Mouse (Mus musculus) intestine, embryonic 16.5 days (tissue): ENCODE measurements around the gene Gemin7. TPM values are rescaled to one million over a fixed set of nuclear protein-coding genes. Genes with fewer than 3 reads are reported as not detected.
A peak's percentile ranks its signal among the peaks of the same experiment; 100 is the strongest.

Source experiments
- ATAC-seq: fragments of 200-750 bp; cut with Nextera tagmentation; 2 replicates; pipeline ENCODE4 v1.8.0; 2017; ENCODE audit warnings: moderate TSS enrichment, moderate library complexity
- H3K27ac ChIP-seq: fragments of 300-500 bp; sonication (generic); 2 replicates; pipeline ENCODE4 v1.5.1; 2014; ENCODE audit warnings: mild to moderate bottlenecking, low read length
- H3K27me3 ChIP-seq: fragments of 300-500 bp; sonication (generic); replicated peaks from 2 replicates; pipeline ENCODE4 v1.6.1; 2014; ENCODE audit warnings: low read length, control low read depth, mixed read lengths; ENCODE audit not compliant: control insufficient read depth, insufficient read depth
- H3K36me3 ChIP-seq: fragments of 300-500 bp; sonication (generic); 2 replicates; pipeline ENCODE4 v1.6.1; 2014; ENCODE audit warnings: low read length, control low read depth; ENCODE audit not compliant: control insufficient read depth, insufficient read depth
- H3K4me1 ChIP-seq: fragments of 300-500 bp; sonication (generic); 2 replicates; pipeline ENCODE4 v1.6.1; 2014; ENCODE audit warnings: low read length, control low read depth, mixed read lengths; ENCODE audit not compliant: control insufficient read depth, insufficient read depth
- H3K4me2 ChIP-seq: fragments of 300-500 bp; sonication (generic); 2 replicates; pipeline ENCODE4 v1.6.1; 2014; ENCODE audit warnings: low read depth, low read length, control low read depth
- H3K4me3 ChIP-seq: fragments of 300-500 bp; sonication (generic); 2 replicates; pipeline ENCODE4 v1.5.1; 2014; ENCODE audit warnings: mild to moderate bottlenecking, low read length
- H3K9ac ChIP-seq: fragments of 300-500 bp; sonication (generic); 2 replicates; pipeline ENCODE4 v1.6.1; 2014; ENCODE audit warnings: low read depth, low read length
- H3K9me3 ChIP-seq: fragments of 300-500 bp; sonication (generic); 2 replicates; pipeline ENCODE4 v1.6.1; 2016; ENCODE audit warnings: low read length, control low read depth; ENCODE audit not compliant: control insufficient read depth
- WGBS: fragments of 180-500 bp; shearing (Covaris S2); extraction: QIAGEN DNeasy Blood & Tissue Kit; methylation state at CpG from one replicate; pipeline ENCODE4 v1.1.7; 2014; 5-methylcytosine and 5-hydroxymethylcytosine counted together
- polyA plus RNA-seq: library from polyadenylated mRNA; unstranded; fragments of >200 nt; fragmentation: Nextera tagmentation; extraction: Ambion mirVana; gene quantifications from 2 replicates; pipeline ENCODE4 v1.2.1, GENCODE M21; 2015

The Gemin7 gene
- 132 and 137 TPM in 2 replicates for polyA plus RNA-seq

DNA sequence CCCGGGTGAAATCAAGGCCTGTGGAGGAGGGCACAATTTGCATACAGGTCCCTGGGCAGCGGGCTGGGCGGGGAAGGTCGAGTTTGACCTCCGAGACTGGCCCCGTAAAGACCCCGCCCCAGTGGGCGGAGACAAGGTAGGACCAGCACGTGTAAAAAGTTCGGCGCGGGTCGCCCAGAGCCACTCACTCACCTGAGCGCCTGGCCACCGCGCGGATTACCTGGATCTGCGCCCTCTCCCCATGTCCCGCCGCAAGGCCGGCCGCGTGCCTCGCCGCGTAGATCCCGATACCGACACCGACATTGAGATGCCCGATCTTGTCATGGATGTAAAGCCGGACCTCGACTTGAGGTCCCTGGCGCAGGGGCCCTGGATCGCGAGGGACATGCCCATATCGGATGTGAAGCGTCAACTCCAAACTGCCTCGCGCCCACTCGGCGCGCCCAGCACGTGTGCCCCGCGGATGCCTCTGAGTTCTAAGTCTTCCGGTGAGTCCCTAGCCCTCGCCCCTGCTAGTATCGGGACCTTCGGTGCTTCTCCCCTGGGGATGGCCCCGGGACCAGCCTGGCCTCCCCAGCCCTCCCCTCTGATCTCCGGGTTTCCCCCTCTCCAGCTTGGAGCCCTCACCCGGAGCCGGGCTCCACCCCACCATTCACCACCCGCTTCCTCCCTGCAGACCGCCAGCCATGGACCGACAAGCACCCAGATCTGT is at the start of gene Gemin7, which contains the start of gene Zfp296:
Gene Gemin7 (minus strand): TSS at position 455 of the 712 bp plus-strand sequence.
Gene Zfp296 (plus strand): TSS at position 147 of the 712 bp plus-strand sequence.
- H3K36me3 ChIP-seq: peaks cover 5% of the 10 kb centered on the region
- H3K9me3 ChIP-seq: no peaks in the 10 kb centered on the region
- H3K4me2 ChIP-seq: peak within 1 kb of the TSS; percentile 97
- H3K27ac ChIP-seq: no peak within 1 kb of the TSS
- H3K27me3 ChIP-seq: peaks cover 13% of the 10 kb centered on the region
- H3K4me1 ChIP-seq: peaks cover 23% of the 10 kb centered on the region
- H3K9ac ChIP-seq: peak within 1 kb of the TSS; percentile 64
- WGBS: under 1% methylated on average over 56 of the region's 56 CpGs
- ATAC-seq: no peak
- H3K4me3 ChIP-seq: peak within 1 kb of the TSS; percentile 51

DNA sequence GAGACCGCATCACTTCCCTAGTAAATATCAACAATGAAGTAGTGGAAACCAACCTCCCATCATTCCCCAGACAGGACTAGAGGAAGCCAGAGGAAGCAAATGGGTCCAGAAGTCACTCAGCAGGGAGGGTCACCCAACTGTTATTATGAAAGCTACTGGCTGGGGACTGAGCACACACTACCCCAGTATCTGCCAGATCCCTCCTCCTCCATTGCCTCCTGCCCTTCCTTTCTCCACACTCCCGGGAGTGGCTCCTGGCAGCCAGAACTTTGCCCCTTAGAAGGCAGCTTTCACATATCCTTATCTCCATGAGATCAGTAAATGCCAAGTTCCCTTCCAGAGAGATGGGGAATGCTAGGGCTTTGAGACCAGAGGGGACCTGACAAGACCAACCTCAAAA is 46.0 kb upstream of the Gemin7 start:
- WGBS: 55% methylated on average over 2 of the region's 2 CpGs
- no peak overlapping the region for H3K9ac ChIP-seq
- H3K36me3 ChIP-seq: no peaks in the 10 kb centered on the region; the same call in 1 of the 2 replicates
- H3K27me3 ChIP-seq: no peaks in the 10 kb centered on the region
- H3K27ac ChIP-seq: peak overlapping the region; percentile 75
- no peak overlapping the region; the same call in 1 of the 2 replicates for H3K4me2 ChIP-seq
- ATAC-seq: peak; percentile 67
- H3K4me3 ChIP-seq: no peak overlapping the region
- peaks cover 21% of the 10 kb centered on the region for H3K4me1 ChIP-seq
- no peaks in the 10 kb centered on the region for H3K9me3 ChIP-seq

DNA sequence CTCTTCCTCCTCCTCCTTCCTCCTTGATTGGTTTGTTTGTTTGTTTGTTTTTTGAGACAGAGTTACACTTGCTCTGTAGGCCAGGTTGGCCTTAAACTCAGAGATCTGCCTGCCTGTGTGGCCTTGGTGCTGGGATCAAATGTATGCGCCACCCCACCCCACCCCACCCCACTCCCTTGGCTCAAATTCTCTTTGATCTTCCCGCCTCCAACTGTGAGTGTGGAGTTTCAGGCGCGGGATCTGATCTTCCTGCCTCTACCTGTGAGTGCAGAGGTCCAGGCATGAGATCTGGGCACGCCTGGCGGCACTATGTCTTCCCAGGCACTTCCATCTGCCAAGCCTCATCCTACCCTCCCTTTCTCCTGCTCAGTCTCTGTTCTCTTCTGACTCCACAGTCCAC is 44.8 kb upstream of the Gemin7 start:
- Histone ChIP-seq H3K4me3 (no peak overlapping the region), H3K9ac (no peak overlapping the region), H3K4me2 (no peak overlapping the region), H3K27me3 (no peaks in the 10 kb centered on the region), H3K4me1 (peaks cover 18% of the 10 kb centered on the region), H3K36me3 (no peaks in the 10 kb centered on the region; the same call in 1 of the 2 replicates), H3K27ac (no peak overlapping the region; the same call in 1 of the 2 replicates), H3K9me3 (no peaks in the 10 kb centered on the region)
- 0 out of 2 replicates have a peak, but pooled peaks have one; percentile 8 for ATAC-seq
- 26% methylated on average over 6 of the region's 6 CpGs for WGBS

DNA sequence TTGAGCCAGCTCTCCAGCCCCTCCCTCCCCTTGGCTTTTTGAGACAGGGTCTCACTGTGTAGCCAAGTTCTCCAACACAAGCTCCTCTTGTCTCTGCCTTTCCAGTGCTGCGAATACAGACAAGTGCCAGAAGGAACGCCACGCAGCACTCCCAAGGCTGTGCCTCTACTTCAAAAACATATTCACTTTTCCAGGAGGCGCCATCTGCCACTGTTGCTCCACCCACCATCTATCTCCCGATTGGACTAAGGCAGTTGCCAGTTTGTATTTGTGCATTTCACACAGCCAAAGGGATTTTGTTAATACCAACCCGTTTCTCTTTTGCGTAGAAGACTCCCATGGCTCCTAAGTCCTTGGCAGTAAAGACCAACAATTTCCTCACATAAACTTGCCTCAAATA is 43.4 kb upstream of the Gemin7 start:
- WGBS: 90% methylated on average over 7 of the region's 7 CpGs

DNA sequence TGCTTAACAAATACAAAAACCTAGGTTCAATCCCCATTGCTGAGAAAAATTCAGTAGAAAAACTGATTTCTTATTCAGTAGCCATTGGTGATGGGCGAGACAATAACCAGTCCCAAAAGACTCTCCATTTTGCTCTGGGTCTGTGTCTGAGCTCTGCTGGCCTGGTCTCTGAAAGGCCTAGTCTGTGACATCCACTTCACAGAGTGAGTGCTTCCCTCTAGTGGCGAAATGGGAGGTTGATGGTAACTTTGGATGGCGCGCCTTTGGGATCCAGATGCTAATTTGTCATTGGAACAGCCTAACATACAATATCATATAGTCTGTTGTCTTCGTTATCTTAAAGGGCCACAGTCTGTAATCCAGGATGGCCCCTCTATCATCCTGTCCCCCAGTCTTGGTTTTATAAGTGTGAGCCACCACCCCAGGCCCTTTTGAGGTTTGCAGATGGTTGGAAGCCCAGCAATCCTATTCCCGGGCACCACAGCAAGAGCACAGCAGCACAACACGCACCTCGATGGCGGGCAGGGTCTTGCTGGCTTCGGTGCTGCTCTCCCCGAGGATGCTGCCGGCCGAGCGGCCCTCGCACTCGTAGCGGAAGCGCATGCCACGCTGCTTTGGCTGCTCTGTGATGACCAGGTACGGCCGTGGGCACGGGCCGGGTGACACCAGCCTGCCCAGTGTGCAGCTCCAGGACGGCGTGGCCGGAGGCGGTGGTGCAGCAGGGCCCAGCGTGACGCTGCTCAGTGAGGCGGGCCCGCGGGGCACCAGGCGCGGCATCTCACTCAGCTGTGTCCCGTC is 41.8 kb upstream of the Gemin7 start:
- Histone ChIP-seq H3K27ac (no peak overlapping the region), H3K9ac (peak overlapping the region; percentile 60), H3K4me3 (peak overlapping the region; percentile 28), H3K27me3 (no peaks in the 10 kb centered on the region), H3K36me3 (peaks cover 2% of the 10 kb centered on the region; the same call in 1 of the 2 replicates), H3K9me3 (no peaks in the 10 kb centered on the region), H3K4me1 (peaks cover 18% of the 10 kb centered on the region), H3K4me2 (peak overlapping the region; percentile 50)
- ATAC-seq: peak; percentile 57
- 11% methylated on average over 35 of the region's 35 CpGs for WGBS

More for the DNA sequence above, 43.4 kb upstream of the Gemin7 start:
- ATAC-seq: no peak
- Histone ChIP-seq H3K27me3 (no peaks in the 10 kb centered on the region), H3K27ac (no peak overlapping the region), H3K36me3 (no peaks in the 10 kb centered on the region; the same call in 1 of the 2 replicates), H3K4me1 (peaks cover 18% of the 10 kb centered on the region), H3K9ac (no peak overlapping the region), H3K4me2 (no peak overlapping the region), H3K9me3 (no peaks in the 10 kb centered on the region), H3K4me3 (no peak overlapping the region)

DNA sequence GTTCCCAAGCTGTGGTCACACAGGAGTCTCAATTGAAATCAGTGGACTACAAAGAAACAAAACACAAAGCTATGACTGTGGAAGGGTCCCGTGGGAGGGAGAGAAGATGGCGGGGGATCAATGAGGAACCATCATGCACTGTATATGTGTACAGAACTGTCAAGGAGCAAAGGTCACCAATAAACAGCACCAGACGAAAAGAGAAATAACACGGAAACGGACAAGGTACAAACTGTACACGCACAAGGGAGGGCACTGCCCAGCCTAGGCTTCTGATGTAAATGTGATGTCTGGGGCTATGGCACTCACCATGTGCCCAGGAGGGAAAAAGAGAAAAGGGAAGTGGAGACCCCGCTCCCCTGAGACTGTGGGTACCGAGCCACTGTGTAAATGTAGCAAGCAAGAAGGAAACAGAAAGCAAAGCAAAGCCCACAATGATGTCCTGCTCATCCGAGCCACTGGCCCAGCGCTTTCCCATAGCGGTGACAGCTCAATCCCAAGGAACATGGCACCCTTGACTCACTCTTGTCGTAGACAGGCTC is 37.7 kb upstream of the Gemin7 start:
- 79% methylated on average over 12 of the region's 12 CpGs for WGBS
- Histone ChIP-seq H3K27me3 (no peaks in the 10 kb centered on the region), H3K36me3 (peaks cover 2% of the 10 kb centered on the region; the same call in 1 of the 2 replicates), H3K4me1 (peaks cover 4% of the 10 kb centered on the region; the same call in 1 of the 2 replicates), H3K4me3 (no peak overlapping the region), H3K27ac (no peak overlapping the region), H3K4me2 (no peak overlapping the region), H3K9me3 (no peaks in the 10 kb centered on the region), H3K9ac (no peak overlapping the region)
- ATAC-seq: peak; percentile 78

DNA sequence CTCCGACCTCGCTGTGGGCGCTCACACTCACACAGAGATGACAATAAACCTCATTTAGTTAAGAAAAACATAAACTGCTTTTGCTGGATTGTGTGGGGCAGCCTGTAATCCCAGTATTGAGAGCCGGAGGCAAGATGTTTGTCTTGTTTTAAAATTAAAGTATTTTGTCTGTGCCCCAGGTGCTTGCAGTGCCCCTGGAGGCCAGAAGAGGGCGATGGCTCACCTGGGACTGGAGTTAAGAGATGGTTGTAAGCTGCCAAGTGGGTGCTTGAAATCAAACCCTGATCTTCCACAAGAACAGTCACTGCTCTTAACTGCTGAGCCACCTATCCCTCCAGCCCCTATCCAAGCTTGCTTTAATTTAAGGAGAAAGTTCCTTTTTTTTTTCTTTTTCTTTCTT is 33.6 kb upstream of the Gemin7 start:
- Histone ChIP-seq H3K36me3 (peaks cover 2% of the 10 kb centered on the region; the same call in 1 of the 2 replicates), H3K9ac (no peak overlapping the region), H3K4me1 (no peaks in the 10 kb centered on the region), H3K9me3 (no peaks in the 10 kb centered on the region), H3K27me3 (no peaks in the 10 kb centered on the region), H3K27ac (no peak overlapping the region), H3K4me2 (no peak overlapping the region), H3K4me3 (no peak overlapping the region)
- ATAC-seq: no peak
- WGBS: 84% methylated on average over 5 of the region's 5 CpGs

DNA sequence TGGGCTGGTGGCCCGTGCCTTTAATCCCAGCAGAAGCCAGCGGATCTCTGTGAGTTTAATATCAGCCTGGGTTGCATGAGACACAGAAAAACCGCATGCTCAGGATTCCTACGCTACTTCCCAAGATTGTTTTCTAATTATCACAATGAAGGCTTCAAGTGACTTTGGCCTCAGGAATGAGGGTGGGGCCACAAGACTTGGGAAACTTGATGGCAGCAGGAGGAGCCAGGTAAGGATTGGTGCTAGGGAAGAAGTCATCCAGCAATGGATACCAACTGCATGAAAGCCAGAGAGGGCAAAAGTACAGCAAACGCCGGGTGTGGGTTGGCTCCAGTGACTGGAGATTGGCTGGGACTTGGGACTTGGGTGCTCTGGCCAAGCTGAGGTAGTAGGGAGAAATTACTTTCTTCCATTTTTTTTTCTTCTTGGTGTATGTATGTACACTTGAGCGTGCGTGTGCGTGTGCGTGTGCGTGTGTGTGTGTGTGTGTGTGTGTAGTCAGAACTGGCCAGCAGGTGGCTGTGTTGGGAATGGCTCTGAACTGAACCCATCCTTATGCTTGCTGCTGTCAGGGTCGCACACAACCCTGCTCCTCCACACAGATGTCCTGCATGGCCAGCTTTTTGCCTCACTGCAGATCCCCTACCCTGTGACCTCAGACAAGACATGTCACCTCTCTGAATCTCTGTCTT is 32.4 kb upstream of the Gemin7 start:
- Histone ChIP-seq H3K4me3 (no peak overlapping the region), H3K27me3 (no peaks in the 10 kb centered on the region), H3K4me2 (no peak overlapping the region), H3K9me3 (no peaks in the 10 kb centered on the region), H3K27ac (no peak overlapping the region), H3K9ac (no peak overlapping the region), H3K4me1 (no peaks in the 10 kb centered on the region), H3K36me3 (peaks cover 2% of the 10 kb centered on the region; the same call in 1 of the 2 replicates)
- peak; percentile 83 for ATAC-seq
- 85% methylated on average over 12 of the region's 12 CpGs for WGBS
